Mouse (Mus musculus) heart, adult 2 months (tissue): Measurements from ENCODE around the gene Tunar.

ENCODE experiments used
- CTCF ChIP-seq: fragments of 200-600 bp; IDR thresholded peaks from 2 replicates; pipeline ENCODE4 v1.8.1; 2022; ENCODE audit warnings: antibody characterized with exemption, mild to moderate bottlenecking, moderate library complexity
- EP300 ChIP-seq: fragments of 200-500 bp; IDR thresholded peaks from 2 replicates; pipeline ENCODE4 v1.6.1; 2011; ENCODE audit warnings: low read depth, low read length, control low read depth; ENCODE audit not compliant: insufficient read depth

DNA sequence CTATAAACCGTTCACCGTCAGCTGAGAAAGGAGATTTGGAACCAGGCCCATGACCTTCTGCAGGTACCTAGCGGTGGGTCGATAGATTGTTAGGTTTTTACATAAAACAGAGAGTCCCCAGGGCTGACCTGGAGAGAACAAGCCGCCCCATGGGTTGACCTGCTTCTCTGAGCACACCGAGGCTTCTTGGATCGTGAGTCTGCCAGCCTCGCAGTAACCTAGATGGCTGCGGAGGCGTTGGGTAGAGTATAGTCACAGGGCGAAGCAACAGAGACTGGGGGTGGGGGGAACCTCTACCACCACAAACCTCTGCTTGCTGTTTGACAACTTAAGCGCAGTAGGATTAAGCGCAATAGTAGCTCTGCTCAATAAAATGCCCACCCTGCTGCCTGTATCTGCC, 23.1 kb downstream of the Tunar start:
- TF ChIP-seq EP300 = no peak
- no peak for TF ChIP-seq CTCF
